Mouse (Mus musculus): ENCODE results near the gene Zcchc8. TPM values are rescaled to one million over a fixed set of nuclear protein-coding genes. Genes with fewer than 3 reads are reported as not detected.

Zcchc8 gene
- total RNA-seq, 2 experiments from 2014 or later: 50.5 to 50.7 TPM

Other genes starting within 250 kb of the Zcchc8 start
- gene Lrrc43, start 231.8 kb downstream of the Zcchc8 start, total RNA-seq (2021): 1 to 10 TPM; 1.7 to 2.2 TPM
- not detected for gene Il31, start 231.6 kb downstream of the Zcchc8 start, total RNA-seq (2021)
- 1 to 10 TPM; 1.3 to 1.8 TPM for gene B3gnt4, start 210.6 kb downstream of the Zcchc8 start, total RNA-seq (2021)
- 10 to 100 TPM; 41.3 to 48.8 TPM for gene Diablo, start 196.9 kb downstream of the Zcchc8 start, total RNA-seq (2021)
- 1 to 10 TPM; 6.2 to 8.7 TPM for gene Gm49027, start 195.6 kb downstream of the Zcchc8 start, total RNA-seq (2021)
- gene Vps33a, start 148.1 kb downstream of the Zcchc8 start, total RNA-seq (2021): 10 to 100 TPM; 71.4 to 72.0 TPM
- gene Clip1, start 36.5 kb downstream of the Zcchc8 start, total RNA-seq (2021): 100 to 1,000 TPM; 119 to 121 TPM
- 10 to 100 TPM; 97.3 to 98.7 TPM for gene Rsrc2, start 28.3 kb upstream of the Zcchc8 start, total RNA-seq (2021)
- gene Kntc1, start 28.6 kb upstream of the Zcchc8 start, total RNA-seq (2021): 1 to 10 TPM; 4.5 to 4.9 TPM
- gene Hcar2, start 144.4 kb upstream of the Zcchc8 start, total RNA-seq (2021): not detected
- under 1 TPM; 0.66 to 0.85 TPM for gene Hcar1, start 158.9 kb upstream of the Zcchc8 start, total RNA-seq (2021)
- 10 to 100 TPM; 70.7 to 76.0 TPM for gene Denr, start 186.1 kb upstream of the Zcchc8 start, total RNA-seq (2021)
- gene Gm43518, start 206.3 kb upstream of the Zcchc8 start, total RNA-seq (2021): 1 to 10 TPM; 1.3 to 1.6 TPM
- gene Ccdc62, start 209.6 kb upstream of the Zcchc8 start, total RNA-seq (2021): 1 to 10 TPM; 2.9 to 3.3 TPM

Measured in layer of hippocampus, postnatal 10 days (tissue).